Mouse (Mus musculus): ENCODE data around the gene Zfp638.
"Not testable (repeated sequence)": the region's sequence is repeated elsewhere in the genome, so short reads cannot be mapped to it uniquely, and the experiment has no call there.

Gene Zfp638

GRCm38 (mm10) chr6:83866954-83867597, at the start of gene Zfp638:
Zfp638 (plus strand) TSS chr6:83867109.
- peak; percentile 79 for DNase-seq (ENCODE audit: low read depth, low spot score)

DNA sequence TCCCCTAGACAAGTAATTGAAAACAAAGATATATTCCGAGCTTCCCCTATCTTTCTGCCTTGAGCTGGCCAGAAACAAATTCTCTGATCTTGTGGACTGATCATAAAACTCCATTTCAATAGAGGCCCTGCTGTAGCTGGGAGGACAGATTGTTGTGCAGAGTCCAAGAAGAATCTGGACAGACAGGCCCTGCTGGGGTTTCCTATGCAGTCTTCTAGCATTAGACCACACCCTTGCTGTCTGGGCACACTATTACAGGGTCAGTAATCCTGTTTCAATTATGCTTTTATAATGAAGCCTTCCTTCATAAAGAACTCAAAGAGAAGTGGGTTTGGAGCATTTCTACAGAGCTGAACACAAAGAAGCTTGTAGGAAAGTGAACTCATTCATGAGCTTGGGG, 47.9 kb upstream of the Zfp638 start:
- no peak for DNase-seq (ENCODE audit: low read depth, low spot score)

- no peak for DNase-seq (ENCODE audit: low read depth, low spot score)
These were observed 46.0 kb upstream of the Zfp638 start for GRCm38 (mm10) chr6:83820727-83821515.

GRCm38 (mm10) chr6:83821856-83822255, 45.1 kb upstream of the Zfp638 start:
- DNase-seq (ENCODE audit: low read depth, low spot score) = no peak

DNA sequence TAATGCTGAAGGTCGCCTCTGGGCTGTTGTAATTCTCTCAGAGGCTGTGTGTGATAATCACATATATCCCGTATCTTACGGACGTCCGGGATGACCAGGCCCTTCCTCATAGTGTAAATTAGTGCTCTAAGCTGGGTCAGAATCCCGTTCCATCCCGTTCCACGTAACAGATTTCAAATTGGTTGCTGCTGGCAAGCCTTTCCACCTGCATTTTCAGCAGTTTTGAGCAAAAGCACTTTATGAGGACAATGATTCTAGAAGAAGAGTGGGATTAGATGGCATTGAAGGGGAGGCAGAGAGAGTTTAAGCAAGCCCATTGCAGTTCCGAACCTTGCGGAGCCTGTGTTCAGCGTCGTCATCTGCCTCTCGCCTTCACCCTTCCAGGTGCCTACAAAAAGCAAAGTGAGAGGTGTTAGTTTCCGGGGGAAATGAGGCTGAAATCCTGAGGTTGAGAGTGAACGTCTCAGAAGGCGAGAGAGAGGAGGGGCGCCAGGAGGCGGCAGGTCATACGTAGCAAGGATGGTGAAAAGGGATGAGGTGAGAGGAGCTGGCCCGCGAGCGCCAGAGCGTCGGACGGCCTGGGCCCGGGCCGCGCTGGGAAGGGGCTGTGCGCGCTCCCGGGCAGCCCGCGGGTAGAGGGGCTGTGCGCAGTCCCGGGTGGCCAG, 35.8 kb upstream of the Zfp638 start:
- peak; percentile 13 for DNase-seq (ENCODE audit: low read depth, low spot score)

DNA sequence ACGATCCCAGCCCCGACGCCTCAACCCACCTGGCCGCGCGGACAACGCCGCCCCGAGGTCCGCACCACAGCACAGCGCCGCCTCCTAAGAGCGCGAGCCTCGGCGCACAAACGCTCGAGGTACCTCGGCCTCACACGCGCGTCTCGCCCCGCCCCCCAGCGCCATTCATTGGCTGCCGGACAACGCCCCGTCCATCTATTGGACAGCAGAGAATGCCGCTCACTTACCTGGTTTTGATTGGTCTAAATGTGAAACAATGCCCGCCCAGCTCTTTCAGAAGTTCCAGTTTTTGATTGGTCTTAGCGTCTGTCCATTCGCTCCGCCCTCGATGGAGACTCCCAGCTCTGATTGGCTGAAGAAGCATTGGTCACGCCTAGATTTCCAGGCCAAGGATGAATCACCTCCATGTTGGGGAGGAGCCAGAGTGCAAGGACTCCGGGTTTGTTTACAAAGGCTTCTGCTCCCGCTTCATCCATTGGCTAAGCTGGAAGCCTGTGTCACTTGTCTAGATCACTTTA, 35.2 kb upstream of the Zfp638 start, which contains the start of gene Paip2b:
Gene Paip2b, minus strand, starts transcription at position 136 of the 518 bp plus-strand sequence.
- peak; percentile 99 for DNase-seq (ENCODE audit: low read depth, low spot score)

DNA sequence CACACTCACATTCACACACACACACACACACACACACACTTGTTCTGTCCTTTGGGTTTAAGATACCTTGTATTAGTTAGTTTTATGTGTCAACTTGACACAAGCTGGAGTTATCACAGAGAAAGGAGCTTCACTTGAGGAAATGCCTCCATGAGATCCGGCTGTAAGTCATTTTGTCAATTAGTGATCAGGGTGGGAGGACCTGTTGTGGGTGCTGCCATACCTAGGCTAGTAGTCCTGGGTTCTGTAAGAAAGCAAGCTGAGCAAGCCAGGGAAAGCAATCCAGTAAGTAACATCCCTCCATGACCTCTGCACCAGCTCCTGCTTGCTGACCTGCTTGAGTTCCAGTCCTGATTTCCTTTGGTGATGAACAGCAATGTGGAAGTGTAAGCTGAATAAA, 34.5 kb upstream of the Zfp638 start:
- DNase-seq (ENCODE audit: low read depth, low spot score) = not testable (repeated sequence)

- DNase-seq (ENCODE audit: low read depth, low spot score) = no peak
These were observed 30.1 kb upstream of the Zfp638 start for GRCm38 (mm10) chr6:83836826-83837225.

- no peak for DNase-seq (ENCODE audit: low read depth, low spot score)
These were observed 28.9 kb upstream of the Zfp638 start for GRCm38 (mm10) chr6:83838046-83838445.

GRCm38 (mm10) chr6:83840086-83840485, 26.8 kb upstream of the Zfp638 start:
- no peak for DNase-seq (ENCODE audit: low read depth, low spot score)

GRCm38 (mm10) chr6:83844913-83845312, 22.0 kb upstream of the Zfp638 start:
- no peak for DNase-seq (ENCODE audit: low read depth, low spot score)

- peak; percentile 72 for DNase-seq (ENCODE audit: low read depth, low spot score)
These were observed 20.8 kb upstream of the Zfp638 start for GRCm38 (mm10) chr6:83846141-83846540.

DNA sequence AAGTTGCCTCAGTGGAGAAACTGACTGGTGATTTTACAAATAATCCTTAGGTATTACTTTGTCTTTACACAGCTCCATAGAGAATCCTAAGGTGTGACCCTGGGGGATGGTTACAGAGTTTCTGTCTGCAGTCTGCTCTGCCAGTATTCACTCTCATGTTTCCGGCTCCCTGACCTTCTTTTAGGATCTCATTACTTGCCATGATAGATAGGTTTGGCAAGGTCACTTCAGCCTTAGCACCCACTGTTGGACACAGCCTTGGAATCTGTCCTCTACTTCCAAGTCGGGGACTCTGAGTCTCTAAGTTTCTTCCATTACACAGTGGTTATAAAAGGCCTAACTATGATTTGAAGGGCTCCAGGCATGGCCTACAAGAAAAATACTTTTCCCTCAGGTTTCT, 17.5 kb upstream of the Zfp638 start:
- peak; percentile 78 for DNase-seq (ENCODE audit: low read depth, low spot score)

- DNase-seq (ENCODE audit: low read depth, low spot score) = no peak
These were observed 9.4 kb upstream of the Zfp638 start for GRCm38 (mm10) chr6:83857476-83857875.

DNA sequence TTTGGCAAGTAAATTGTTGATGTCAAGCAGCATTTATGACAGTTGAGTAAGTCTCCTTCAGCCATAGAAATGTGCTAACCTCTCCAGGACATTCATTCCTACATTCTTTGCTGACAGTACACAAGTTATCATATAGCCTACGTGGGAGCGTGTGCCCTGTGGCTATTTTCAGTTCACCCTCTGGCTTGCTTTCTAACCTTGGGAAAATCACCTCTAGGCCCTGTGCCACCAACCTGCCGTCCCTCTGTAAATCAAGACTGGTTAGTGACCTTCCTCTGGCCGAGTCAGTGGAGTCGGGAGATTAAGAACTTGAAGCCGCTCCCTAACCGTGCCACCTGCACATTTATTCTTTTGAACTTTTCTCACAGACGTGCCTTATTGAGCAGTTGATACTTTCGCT, 6.9 kb upstream of the Zfp638 start:
- peak; percentile 85 for DNase-seq (ENCODE audit: low read depth, low spot score)

- no peak for DNase-seq (ENCODE audit: low read depth, low spot score)
These were observed 3.4 kb upstream of the Zfp638 start for GRCm38 (mm10) chr6:83863538-83863937.

DNA sequence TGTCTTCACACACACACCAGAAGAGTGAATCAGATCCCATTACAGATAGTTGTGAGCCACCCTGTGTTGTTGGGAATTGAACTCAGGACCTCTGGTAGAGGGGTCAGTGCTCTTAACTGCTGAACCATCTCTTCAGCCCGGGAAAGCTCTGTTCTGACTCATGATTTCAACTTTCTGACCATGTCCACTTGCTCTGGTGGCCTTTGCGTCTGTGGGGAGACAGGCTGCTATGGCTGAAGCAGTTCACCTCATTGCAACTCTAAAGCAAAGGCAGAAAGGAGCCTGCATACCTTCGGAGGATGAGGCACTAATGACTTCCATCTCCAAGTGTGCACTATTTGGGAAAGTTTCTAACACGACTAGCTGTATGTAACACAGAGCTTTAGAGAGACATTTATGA, 486 bp upstream of the Zfp638 start:
- no peak for DNase-seq (ENCODE audit: low read depth, low spot score)

DNA sequence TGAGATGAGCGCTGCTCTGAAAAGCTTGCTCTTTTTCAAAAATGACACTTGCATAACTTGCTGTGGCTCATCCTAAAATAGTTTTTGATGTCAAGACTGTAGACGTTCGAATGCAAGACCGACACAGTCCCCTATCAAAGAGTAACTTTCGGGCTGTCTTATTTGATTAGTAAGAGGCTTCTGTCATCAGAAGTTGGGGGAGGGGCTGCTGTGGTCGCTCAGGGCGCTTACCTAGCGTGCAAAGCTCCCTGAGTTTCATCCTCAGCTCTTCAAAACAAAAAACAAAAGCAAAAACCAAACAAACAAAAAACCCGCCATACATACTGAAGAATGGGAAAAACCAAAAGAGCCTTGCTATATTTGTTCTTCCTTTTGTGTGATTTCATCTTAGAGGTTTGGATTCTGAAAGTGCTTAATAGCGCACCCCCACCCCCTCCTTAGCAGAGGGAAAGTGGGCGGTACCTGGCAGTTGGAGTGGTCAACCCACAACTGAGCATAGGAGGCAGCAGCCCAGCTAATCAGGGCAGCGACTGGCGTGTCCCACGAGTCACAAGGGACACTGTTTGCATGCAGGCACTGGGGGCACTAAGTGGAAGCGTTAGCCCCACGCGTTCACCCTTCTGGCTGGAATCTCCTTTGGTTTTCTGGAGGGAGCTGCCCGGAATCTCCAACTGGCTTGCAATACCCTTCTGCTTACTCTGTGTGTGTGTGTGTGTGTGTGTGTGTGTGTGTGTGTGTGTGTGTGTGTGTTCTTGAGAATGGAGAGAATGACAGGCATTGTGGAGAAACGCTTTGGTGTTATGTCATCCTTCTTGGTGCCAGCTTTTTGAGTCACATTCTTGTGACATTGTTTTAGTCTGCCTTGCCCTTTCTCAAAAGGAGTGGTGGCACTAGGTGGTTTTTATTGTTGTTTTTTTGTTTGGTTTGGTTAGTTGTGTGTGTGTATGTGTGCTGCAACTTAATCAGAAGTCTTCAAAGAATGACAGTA, 983 bp downstream of the Zfp638 start:
- DNase-seq (ENCODE audit: low read depth, low spot score) = peak; percentile 83

GRCm38 (mm10) chr6:83879815-83880214, 12.9 kb downstream of the Zfp638 start:
- no peak for DNase-seq (ENCODE audit: low read depth, low spot score)

DNA sequence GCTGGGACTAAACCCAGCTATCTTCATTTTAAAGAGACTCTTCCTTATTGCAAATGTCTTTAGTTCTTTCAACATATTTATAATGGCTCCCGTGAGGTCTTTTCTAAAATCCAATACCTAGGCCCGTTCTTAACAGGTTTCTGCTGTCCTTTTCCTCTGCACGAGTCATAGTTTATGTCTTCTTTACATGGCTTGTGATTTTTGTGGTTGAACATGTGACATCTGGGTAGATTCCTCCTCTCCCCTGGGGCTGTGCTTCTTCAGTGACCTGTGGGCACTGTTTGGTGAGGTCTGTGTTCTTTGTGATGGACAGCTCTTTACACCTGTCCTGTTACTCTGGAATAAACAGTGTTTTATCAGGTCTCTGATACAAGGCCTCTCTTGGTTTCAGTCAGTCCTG, 19.9 kb downstream of the Zfp638 start:
- DNase-seq (ENCODE audit: low read depth, low spot score) = no peak

DNA sequence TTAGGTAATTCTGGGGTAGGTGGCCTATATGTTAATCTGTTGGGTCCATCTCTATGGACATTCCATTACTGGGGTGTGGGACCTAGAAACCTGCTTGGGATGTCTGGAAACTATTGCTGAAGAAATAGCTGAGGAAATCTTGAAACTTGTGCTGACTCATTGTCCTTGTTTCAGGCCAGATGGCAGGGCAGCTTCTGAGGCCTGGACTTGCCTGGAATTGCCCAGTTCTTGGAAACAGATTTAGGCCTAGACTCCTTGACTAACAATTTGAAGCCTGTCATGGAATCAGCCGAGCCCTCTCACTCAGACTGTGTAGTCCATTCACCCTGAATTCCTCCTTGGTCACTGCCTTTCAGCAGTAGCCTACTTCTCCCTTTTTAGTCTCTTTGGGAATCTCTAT, 21.9 kb downstream of the Zfp638 start:
- no peak for DNase-seq (ENCODE audit: low read depth, low spot score)
